Mouse (Mus musculus): ENCODE results near the gene 2700081O15Rik. TPM values are rescaled to one million over a fixed set of nuclear protein-coding genes. Genes with fewer than 3 reads are reported as not detected.
"Not testable (repeated sequence)": the region's sequence is repeated elsewhere in the genome, so short reads cannot be mapped to it uniquely, and the experiment has no call there.

The 2700081O15Rik gene
- polyA plus RNA-seq, 1 experiment: 12.2 TPM

- WGBS: 64% methylated on average over 2 of the region's 2 CpGs
- TF ChIP-seq POLR2A (IDR thresholded peaks at IDR 0.05; ENCODE audit: borderline replicate concordance, control insufficient read depth, low read depth, low read length) (no peak), CTCF (IDR thresholded peaks at IDR 0.05; ENCODE audit: control insufficient read depth, insufficient read depth, low read length) (no peak)
- Histone ChIP-seq H3K4me1 (ENCODE audit: control insufficient read depth, insufficient read depth, low read length) (no peaks in the 10 kb centered on the region; the same call in 1 of the 2 replicates), H3K4me3 (replicated peaks; ENCODE audit: control insufficient read depth, low read depth, low read length) (no peak overlapping the region), H3K27ac (ENCODE audit: control insufficient read depth, insufficient read depth, low read depth, low read length, poor library complexity) (no peak overlapping the region)
Observed at GRCm38 (mm10) chr19:7386042-7386441, 31.4 kb upstream of the 2700081O15Rik start.

GRCm38 (mm10) chr19:7388488-7388887 is 28.9 kb upstream of the 2700081O15Rik start:
- no peak overlapping the region for H3K27ac ChIP-seq (ENCODE audit: control insufficient read depth, insufficient read depth, low read depth, low read length, poor library complexity)
- TF ChIP-seq POLR2A (IDR thresholded peaks at IDR 0.05; ENCODE audit: borderline replicate concordance, control insufficient read depth, low read depth, low read length): no peak
- no peak for TF ChIP-seq CTCF (IDR thresholded peaks at IDR 0.05; ENCODE audit: control insufficient read depth, insufficient read depth, low read length)
- no peak overlapping the region for H3K4me3 ChIP-seq (replicated peaks; ENCODE audit: control insufficient read depth, low read depth, low read length)
- no peaks in the 10 kb centered on the region for H3K4me1 ChIP-seq (ENCODE audit: control insufficient read depth, insufficient read depth, low read length)
- WGBS: 80% methylated on average over 6 of the region's 6 CpGs

- not testable (repeated sequence) for H3K4me1 ChIP-seq (ENCODE audit: control insufficient read depth, insufficient read depth, low read length); H3K27ac ChIP-seq (ENCODE audit: control insufficient read depth, insufficient read depth, low read depth, low read length, poor library complexity); H3K4me3 ChIP-seq (replicated peaks; ENCODE audit: control insufficient read depth, low read depth, low read length)
- 70% methylated on average over 10 of the region's 10 CpGs for WGBS
- 0 out of 2 replicates have a peak, but pooled peaks have one; percentile 11 for TF ChIP-seq CTCF (IDR thresholded peaks at IDR 0.05; ENCODE audit: control insufficient read depth, insufficient read depth, low read length)
Observed at GRCm38 (mm10) chr19:7396867-7397826, 20.3 kb upstream of the 2700081O15Rik start.

- WGBS: 53% methylated on average over 24 of the region's 24 CpGs
- H3K27ac ChIP-seq (ENCODE audit: control insufficient read depth, insufficient read depth, low read depth, low read length, poor library complexity); H3K4me1 ChIP-seq (ENCODE audit: control insufficient read depth, insufficient read depth, low read length); H3K4me3 ChIP-seq (replicated peaks; ENCODE audit: control insufficient read depth, low read depth, low read length): not testable (repeated sequence)
Observed at GRCm38 (mm10) chr19:7398898-7399297, 18.5 kb upstream of the 2700081O15Rik start.

DNA sequence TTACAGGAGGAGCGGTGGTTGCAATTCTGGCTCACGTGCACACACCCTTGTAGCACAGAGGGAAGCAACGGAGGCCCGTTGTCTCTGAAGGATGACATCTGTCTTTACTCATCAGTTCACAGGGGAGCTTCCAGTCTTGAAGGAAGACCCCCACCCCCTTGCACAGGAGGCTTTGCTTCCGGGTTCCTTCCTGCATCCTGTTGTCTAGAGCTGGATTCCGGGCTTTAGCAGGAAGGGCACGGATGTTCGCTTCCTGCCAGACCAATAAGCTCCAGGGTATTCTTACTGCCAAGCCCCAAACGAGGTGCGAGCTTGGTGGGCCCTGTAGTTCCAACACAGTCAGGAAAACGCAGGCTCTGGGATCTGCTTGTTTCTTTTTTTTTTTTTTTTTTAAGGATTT is 16.8 kb upstream of the 2700081O15Rik start:
- WGBS: 60% methylated on average over 11 of the region's 11 CpGs

GRCm38 (mm10) chr19:7404623-7405229 is 12.7 kb upstream of the 2700081O15Rik start:
- TF ChIP-seq POLR2A (IDR thresholded peaks at IDR 0.05; ENCODE audit: borderline replicate concordance, control insufficient read depth, low read depth, low read length) (no peak), CTCF (IDR thresholded peaks at IDR 0.05; ENCODE audit: control insufficient read depth, insufficient read depth, low read length) (no peak)
- no peak overlapping the region for H3K27ac ChIP-seq (ENCODE audit: control insufficient read depth, insufficient read depth, low read depth, low read length, poor library complexity)
- no peaks in the 10 kb centered on the region for H3K4me1 ChIP-seq (ENCODE audit: control insufficient read depth, insufficient read depth, low read length)
- no peak overlapping the region for H3K4me3 ChIP-seq (replicated peaks; ENCODE audit: control insufficient read depth, low read depth, low read length)
- 60% methylated on average over 9 of the region's 9 CpGs for WGBS

More for the DNA sequence above, 16.8 kb upstream of the 2700081O15Rik start:
- Histone ChIP-seq H3K4me1 (ENCODE audit: control insufficient read depth, insufficient read depth, low read length) (no peaks in the 10 kb centered on the region), H3K4me3 (replicated peaks; ENCODE audit: control insufficient read depth, low read depth, low read length) (no peak overlapping the region), H3K27ac (ENCODE audit: control insufficient read depth, insufficient read depth, low read depth, low read length, poor library complexity) (no peak overlapping the region)
- TF ChIP-seq CTCF (IDR thresholded peaks at IDR 0.05; ENCODE audit: control insufficient read depth, insufficient read depth, low read length) (no peak), POLR2A (IDR thresholded peaks at IDR 0.05; ENCODE audit: borderline replicate concordance, control insufficient read depth, low read depth, low read length) (no peak)

DNA sequence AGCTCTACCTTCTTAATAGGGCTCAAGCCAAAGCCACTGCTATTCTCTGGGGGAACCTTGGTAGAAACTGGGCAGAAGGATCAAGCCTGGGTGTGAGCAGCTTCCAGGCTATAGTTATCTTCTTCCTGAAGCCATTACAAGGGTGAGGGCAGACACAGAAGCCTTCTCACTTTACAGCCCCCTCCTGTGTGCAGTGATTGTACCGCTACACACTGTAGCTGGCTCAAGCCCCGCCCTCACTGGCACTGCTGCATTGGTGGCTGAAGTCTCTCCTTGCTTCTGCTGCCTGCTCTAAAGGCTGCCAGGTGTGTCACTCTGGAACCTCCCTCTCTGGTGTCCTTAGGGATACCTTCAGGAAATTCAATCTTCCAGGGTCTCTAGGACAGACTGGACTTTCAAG is 5.1 kb upstream of the 2700081O15Rik start:
- H3K4me1 ChIP-seq (ENCODE audit: control insufficient read depth, insufficient read depth, low read length): no peaks in the 10 kb centered on the region
- no peak overlapping the region for H3K4me3 ChIP-seq (replicated peaks; ENCODE audit: control insufficient read depth, low read depth, low read length)
- whole genome bisulfite sequencing: 69% methylated on average over 2 of the region's 2 CpGs
- no peak for TF ChIP-seq POLR2A (IDR thresholded peaks at IDR 0.05; ENCODE audit: borderline replicate concordance, control insufficient read depth, low read depth, low read length)
- no peak for TF ChIP-seq CTCF (IDR thresholded peaks at IDR 0.05; ENCODE audit: control insufficient read depth, insufficient read depth, low read length)
- no peak overlapping the region for H3K27ac ChIP-seq (ENCODE audit: control insufficient read depth, insufficient read depth, low read depth, low read length, poor library complexity)

DNA sequence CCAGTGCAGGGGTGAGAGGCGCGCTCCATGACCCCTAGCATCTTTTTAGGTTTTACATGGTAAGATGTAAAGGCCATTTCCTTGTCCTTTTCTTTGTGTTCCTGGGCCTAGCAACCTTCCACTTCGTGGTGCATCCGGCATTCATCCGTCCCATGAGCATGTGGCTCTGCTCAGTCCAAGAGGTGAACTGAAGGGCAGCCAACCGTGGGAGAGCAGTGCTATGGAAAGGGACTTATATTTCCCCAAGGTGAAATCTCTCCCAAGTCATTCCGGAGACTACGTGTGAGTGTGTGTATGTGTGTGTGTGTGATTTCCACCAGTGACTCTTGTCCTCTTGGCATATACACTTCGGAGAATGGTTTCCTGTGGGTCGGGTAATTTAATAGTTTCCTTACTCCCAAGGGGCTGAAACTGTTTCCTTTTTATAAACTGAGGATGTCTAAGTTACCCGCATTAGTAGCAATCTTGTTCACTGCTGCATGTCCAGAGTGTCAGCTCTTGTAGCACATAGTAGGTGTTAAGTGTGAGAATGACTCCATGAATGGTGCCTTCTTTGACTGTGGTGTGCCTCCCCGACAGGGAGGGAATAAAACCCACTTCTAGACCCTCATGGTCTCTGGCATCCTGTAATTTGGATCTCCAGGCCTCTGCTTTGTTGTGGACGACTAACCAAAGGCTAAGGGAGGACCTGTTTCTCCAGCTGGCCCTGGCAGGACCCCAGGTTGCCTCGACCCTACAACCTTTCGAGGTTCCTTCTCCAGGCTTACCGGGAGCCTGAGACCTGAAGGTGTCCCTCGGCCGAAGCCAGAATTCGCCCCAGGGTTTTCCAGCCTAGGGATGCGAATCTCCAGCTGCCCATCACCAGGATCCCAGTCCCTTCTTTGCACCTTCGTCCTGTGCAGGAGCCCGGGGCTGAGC is 1.2 kb upstream of the 2700081O15Rik start:
- 51% methylated on average over 22 of the region's 22 CpGs for WGBS
- Histone ChIP-seq H3K4me3 (replicated peaks; ENCODE audit: control insufficient read depth, low read depth, low read length) (no peak overlapping the region), H3K27ac (ENCODE audit: control insufficient read depth, insufficient read depth, low read depth, low read length, poor library complexity) (no peak overlapping the region), H3K4me1 (ENCODE audit: control insufficient read depth, insufficient read depth, low read length) (no peaks in the 10 kb centered on the region; the same call in 1 of the 2 replicates)
- TF ChIP-seq CTCF (IDR thresholded peaks at IDR 0.05; ENCODE audit: control insufficient read depth, insufficient read depth, low read length) (no peak), POLR2A (IDR thresholded peaks at IDR 0.05; ENCODE audit: borderline replicate concordance, control insufficient read depth, low read depth, low read length) (no peak)

Data from bone marrow, adult 2 months (tissue).